Mouse (Mus musculus) ovary, postnatal 36 days (tissue): ENCODE measurements around the gene Smcp.

Source experiments
- DNase-seq: peaks from one replicate; pipeline ENCODE4 v3.0.0; 2022; ENCODE audit warnings: low spot score, mixed read lengths

Smcp gene

DNA sequence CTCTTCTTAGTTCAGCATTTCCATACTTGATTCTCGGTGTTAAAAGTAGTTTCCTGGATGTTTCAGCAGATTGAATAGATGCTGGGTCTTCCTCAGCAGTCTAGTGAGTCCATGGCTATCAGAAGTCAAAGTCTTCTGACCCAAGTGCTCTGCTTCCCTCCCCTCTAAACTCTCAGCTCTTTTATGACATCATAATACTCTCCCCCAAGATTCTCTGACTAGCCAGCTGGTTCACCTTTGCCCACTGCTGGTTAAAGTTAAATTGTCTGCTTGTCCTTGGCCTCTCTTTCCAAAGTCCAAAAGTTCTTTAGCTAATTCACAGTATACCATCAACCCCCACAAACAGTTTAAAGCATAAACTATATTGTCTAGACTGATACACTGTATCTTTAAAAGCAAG, at the start of gene Smcp:
TSS of gene Smcp (minus strand) at position 140 of the 400 bp plus-strand sequence.
- no peak for DNase-seq

DNA sequence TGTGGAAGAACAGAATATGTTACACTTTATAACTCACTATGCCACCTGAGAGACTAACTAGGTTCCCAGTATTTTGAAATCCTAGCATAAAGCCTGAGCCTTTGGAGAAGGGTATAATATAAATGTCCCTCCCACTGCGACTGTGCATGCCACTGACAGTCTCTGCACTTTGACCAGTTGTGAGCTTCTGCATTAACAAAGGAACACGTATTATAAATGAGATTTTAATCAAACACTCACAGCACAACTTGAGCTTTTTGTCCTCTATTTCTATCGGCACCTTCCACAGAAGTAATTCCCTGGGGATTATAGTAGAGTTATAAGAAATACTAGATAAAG, 49.8 kb upstream of the Smcp start:
- DNase-seq, result no peak

DNA sequence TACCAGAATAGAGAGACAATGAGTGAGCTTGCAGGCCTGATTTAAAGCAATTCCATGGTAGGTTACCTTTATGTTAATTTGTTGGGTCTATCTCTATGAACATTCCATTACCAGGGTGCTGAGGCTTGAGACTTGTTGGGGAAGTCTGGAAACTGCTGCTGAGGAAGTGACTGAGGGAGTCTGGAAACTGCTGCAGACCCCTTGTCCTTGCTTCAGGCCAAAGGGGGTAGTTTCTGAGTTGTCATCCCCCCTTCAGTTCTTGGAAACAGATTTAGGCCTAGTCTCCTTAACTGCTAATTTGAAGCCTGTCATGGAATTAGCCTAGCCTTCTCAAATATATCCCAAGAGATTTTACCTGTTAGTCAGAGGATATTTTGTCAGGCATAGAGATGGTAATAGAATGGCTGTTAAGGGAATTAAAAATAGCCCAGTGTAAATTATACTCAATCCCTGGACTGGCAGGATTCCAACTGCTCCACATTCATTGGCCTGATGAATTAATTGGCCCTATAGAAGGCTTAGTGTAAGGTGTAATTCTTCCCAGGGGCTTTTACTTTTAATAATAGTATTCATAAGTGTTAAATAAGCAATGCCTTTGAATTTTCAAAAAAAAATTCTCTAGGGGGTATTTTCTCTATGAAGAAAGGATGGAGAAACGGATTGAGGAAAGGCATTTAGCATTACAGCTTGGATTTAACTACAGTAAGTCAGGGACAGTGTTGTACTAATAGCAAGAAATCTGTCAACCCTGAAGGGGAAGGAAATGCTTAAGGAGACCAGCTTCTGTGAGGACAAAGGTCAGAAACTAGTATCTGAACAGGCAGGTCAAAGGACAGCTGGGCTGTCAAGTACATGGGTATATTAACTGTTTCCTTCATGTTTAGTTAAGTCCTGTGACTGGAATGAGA, 49.2 kb upstream of the Smcp start:
- DNase-seq, result no peak

DNA sequence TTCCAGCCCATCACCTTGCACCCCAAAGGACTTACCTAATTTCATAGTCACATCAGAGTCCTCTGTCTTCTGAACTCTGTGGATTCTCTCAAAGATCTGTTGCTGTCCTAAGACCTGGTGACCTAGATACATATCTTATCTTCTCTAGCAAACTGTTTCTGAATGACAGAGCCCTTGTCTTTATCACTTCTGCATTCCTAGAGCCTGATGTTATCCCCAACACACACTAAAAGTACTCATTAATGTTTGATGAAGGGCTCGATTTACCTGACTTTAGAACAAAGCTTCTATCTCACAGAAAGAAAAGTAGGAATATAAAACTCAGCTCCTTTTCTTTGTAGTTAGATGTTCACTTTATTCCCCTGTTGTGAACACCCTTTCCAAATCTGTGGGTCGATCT, 32.8 kb upstream of the Smcp start, which contains the start of gene Lce6a:
TSS of gene Lce6a (minus strand) at position 101 of the 400 bp plus-strand sequence.
- no peak for DNase-seq

DNA sequence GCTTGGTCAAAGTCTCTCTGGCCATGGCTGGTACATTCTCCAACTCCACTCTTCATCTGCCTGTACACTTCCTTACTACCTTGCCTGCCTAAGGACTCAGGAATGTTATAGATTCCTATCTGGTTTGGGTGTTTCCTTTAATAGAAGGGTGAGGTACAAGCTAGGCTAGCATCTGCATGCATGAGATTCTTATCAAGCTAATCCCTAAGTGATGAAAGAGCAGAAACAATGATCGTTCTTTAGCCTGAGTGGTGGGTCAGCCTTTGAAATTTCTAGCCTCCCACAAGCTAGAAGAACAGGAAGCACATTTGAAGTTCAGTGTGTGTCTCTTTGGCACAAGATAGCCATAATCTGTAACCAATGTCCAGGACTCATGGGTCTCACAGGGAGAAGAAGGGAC, 21.0 kb upstream of the Smcp start:
- DNase-seq, result no peak

DNA sequence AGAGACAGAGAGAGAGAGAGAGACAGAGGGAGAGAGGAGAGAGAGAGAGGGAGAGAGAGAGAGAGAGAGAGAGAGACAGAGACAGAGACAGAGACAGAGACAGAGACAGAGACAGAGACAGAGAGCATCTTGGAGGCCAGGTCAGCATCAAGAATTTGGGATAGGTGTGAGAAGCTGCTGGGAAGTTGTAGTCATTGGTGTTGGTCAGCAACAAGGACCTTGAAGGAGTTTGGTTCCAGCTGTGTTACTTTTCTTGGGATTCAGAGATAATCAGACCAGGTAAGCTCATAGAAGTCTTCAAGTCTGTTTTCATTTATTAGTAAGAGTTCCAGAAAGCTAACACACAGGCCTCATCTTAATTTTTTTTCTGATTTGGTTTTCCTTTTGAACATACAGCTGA, 18.6 kb upstream of the Smcp start, which contains the start of gene 2210017I01Rik:
TSS of gene 2210017I01Rik (minus strand) at position 101 of the 400 bp plus-strand sequence.
- DNase-seq, result no peak

DNA sequence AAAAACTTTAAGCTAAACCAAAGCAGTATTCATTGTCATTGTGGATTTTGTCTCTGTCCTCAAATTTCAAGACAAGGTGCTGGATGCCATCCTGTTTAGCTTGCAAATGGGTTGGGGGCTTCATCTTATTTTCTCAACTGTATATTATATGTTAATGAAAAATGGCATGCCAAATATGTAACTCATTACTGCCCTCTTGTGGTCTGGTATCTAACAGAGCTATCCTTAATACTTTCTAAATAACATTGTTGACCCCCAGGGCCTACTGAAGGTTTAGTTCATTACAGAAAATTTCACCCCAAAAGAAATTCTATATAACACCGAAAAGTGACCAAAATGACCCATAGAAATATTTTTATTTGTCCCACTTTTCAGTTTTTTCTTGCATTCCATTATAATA, 13.4 kb upstream of the Smcp start:
- no peak for DNase-seq

DNA sequence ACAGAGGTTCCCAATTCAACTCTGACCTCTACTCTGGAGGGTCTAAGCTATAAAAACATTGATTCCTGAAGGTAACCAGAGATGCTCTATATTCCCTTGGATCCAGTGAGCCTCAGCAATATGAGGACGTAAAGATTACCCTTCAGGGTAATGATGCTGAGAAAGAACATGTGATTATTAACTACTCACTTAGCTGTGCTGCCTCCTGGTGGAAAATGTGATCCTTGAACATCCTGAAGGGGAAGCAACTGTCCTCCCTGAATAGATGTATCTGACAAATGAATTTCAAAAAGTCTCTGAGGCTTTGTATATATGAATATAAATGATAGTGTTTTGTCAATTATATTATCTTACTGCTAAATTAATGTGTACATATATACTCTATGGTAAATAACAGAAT, 11.7 kb upstream of the Smcp start:
- DNase-seq, result no peak

DNA sequence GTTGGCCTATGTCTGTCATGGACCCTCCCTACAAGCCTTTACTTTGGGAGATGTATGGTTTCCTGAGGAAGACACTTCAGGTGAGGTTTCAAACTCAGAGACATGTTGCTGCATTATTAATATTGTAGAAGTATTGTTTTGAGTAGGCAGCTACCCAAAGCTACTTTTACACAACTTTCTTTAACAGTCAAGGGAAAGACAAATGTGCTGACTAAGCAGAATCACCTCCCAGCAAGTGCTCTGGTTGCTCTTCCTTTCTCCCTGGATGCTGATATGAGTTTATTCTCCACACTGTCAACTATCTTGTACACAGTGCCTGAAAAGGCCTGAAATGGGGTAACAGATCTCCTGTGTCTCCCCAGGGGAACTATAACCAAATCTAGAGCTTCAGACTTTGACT, 11.2 kb upstream of the Smcp start:
- DNase-seq, result no peak

DNA sequence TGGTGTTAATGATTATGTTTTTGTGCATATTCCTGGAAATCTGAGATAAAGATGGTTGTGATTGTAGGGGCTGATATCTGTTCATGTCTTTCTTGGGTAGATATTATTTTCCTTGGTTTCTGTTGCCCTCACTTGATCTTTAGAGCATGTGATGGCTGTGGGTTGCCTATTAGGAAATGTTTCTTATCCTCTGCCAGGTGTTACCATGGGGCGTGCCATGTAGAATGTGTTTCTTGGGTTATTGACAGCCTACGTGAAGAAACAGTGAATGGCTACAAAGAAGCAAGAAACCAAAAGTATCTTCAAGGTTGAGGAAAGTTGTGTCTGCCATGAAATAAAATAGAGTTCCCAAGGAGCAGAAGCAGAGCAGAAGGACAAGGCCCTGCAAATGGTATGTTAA, 9.6 kb upstream of the Smcp start:
- no peak for DNase-seq

DNA sequence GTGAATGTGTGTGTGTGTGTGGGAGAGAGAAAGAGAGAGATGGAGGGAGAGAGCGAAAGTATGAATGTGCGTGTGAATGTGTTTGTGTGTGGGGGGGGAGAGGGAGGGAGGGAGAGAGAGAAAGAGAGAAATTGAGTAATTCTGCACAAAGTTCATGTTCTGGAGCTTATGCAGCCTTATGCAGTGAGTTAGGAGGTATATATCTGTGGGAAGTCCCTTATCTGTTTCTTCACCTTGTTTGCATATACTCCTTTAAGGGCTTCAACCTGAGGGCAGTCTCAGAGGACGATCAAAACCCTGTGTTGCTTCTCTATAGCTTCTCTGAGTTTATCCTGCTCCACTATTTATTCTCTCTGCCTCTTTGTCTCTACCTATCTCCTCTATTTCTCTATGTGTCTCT, 1.6 kb downstream of the Smcp start:
- DNase-seq, result no peak

DNA sequence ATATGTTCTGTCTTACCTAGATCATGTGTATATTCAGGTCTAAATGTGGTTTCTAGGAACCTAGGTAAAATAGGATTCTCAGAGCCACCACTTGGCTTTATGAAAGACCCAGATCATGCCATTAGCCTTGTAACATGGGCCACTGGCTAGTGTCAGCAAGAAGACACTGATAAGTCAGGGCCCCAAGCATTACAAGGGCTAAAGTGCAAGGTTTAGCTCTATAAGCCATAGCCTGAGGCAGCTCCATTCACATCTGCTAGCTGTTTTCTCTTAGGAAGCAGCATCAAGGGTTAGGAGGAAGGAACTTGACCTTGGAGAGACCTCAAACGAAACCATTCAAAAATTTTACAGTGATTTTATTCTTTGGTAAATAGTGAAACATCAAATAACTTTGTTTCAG, 3.7 kb downstream of the Smcp start:
- DNase-seq, result no peak

DNA sequence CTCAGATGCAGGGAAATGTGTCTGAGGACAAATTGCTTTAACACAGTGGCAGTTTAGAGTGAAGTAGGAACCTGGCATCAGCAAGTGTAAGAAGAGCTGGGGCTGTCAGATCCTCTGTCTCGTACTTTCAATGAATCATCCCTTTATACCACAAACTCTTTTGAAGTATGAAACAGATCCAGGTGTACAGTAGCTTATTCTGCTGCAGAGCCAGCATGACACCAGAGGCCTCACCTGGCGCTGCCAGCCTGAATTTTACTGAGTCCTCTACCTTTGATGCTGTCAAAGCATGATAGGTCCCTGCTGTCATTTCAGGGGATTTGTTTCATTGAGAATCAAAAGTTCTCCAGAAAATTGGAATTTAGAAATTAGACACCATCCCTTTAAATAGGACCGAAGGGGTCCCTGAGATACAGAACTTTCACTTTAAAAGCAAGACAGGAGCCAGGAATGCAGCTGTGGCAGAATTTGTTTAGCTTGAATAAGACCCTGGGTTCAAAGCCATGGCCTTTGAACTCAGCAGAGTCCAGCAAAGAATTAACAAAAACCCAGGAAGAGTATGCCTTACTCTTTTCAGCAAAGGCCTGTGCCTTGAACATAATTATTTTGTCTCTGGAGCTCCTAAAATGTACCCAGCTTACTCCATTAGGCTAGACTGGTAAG, 5.5 kb downstream of the Smcp start:
- DNase-seq, result no peak

DNA sequence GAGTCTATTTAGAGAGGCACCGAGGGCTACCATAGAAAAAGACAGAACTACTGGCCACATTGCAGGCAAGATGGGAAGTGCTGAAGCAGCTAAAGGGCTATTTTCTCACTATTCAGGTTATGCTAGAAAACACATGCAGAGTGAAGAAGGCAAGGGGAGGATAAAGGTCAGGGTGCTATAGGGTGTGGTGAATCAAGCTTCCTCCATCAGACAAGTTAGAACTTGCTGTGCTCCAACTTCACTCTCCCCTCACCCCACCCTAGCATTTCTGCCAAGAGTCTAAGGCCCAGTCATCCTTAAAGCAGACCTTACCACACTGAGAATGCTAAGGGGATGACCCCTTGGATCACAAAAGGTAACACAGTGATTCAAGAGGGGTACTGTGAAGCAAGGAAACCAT, 9.3 kb downstream of the Smcp start:
- DNase-seq, result no peak

DNA sequence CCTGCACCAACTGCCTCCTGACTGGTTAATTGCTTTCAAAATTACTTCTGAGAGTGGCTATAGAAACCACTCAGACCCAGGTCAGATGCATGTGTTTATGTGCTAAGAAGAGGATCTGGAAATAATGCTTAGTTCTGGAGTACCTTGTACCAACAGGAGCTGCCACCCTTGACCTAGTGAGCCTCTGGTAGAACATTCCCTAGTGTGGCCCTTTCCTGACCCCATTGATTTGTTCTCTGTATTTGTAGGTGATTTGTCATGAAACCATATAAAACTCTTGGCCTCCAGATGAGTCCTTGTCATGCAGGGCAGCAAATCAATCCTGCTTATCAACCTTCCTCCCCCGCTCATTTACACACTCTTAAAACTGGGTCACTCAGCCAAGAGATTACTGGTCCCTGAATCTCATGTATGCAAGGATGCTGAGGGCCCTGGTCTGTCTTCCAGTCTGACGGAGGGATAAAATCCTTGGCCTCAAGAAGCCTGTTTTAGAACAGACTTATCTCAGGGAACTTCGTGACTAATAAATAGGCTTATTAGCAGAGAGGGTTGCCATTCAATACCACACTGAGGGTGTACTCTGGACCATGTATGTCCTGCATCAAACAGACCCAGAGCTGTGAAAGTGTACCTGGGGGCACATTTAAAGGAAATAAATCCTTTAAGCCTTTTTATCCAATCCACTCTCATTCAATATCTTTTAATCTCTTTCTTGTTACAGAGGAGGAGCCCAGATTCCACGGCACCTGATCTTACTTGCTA, 10.0 kb downstream of the Smcp start:
- DNase-seq, result no peak

DNA sequence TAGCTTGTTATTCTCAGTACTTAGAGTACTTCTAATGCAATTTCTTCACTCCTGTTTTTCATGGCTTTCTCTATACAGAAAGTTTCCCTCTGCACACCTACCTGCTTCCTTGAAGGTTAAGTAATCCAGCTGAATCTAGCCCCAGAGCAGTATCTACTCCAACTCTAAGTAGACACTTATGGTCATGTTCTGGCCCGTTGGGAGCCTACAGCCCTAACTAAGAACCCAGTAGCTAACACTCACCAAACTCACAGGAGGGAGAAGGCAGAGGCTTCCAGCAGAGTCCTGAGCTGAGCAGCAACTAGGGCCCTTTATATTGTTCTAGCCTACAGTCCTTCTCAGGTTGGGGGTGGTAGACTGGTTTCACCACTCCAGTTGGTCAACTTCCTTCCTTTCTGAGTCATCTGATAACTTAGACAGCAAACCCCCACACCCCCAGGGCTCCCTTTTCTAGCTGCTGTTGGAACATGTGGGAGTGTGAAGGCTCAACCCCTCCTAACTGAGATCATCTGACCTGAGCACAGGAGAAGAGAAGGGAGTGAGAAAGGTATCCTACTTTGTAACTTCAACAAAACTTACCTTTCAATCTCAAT, 15.3 kb downstream of the Smcp start, which contains the start of gene Ivl:
TSS of gene Ivl (minus strand) at position 287 of the 593 bp plus-strand sequence.
- DNase-seq, result no peak

DNA sequence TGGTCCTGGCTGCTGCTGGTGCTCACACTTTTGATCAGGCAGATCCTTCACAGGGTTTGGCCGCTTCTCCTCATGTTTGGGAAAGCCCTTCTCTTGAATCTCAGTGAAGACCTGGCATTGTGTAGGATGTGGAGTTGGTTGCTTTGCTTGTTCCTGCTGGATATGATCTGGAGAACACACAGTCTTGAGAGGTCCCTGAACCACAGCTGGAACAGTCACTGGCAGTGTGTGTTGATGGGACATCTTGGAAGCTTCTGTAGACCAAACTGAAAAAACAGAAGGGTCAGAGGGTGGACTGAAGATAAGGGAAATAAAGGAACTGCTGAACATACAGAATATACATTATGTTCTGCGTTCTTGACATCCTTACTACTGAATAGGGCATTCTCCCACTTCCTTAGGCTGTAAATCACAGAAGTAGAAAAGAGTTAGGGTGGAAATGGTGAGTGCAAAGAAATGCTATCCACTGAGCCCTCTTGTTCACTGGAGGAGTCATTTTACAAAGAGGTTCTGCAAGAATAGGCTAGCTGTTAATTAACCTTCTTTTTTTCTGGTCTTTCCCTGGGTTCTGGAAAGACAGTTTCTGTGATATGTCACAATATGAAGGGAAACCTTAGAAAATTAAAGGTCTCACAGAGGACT, 16.2 kb downstream of the Smcp start:
- DNase-seq, result no peak

DNA sequence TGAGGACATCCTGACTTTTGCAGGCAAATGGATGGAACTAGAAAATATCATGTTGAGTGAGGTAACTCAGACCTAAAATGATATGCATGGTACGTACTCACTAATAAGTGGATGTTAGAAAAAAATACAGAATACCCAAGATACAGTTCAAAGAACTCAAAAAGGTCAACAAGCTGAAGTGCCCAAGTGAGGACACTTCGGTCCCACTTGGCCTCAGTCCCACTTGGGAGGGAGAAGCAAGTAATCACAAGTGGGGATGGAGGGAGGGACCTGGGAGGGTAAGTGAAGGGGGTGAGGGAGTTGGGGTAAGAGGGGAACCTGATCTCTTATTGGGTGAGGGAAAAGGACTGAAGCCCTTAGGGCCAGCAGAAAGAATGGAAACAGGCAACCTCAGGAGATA, 20.0 kb downstream of the Smcp start:
- no peak for DNase-seq

DNA sequence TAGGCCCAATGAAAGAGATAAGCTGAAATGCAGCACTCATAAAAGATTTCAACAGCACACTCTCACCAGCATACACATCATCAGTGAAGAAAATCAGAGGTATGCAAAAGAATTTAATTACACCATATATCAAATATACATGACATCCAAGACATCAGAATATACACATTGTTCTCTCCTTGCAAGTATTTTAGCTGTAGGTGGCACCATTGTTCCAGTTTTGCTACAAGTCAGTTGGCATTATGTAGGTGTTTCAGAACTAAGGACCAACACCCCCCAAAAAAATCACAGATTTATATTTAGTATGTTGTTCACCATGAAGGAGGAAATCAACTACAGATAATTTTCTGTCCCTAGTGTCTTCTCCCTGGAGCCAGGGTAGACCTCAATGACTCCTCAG, 23.4 kb downstream of the Smcp start:
- DNase-seq, result no peak

DNA sequence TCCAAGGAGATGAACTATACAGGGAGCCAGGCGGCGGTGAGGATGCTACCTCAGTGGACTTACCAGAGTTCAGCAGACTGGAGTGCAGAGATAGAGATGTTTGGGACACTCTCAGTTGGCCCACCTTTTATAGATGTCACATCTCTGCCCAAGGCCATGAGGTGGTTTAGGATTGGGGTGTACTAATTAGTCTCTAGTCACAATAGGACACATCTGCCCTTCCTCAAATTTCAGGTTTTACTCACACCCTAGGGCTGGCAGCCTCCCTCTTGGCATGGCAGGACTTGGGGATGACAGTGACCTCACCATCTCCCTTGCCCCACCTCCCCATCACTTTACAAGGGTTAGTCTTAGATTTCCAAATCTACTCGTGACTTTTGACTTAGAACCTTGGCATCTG, 54.4 kb downstream of the Smcp start, which contains the start of gene 2310046K23Rik:
TSS of gene 2310046K23Rik (minus strand) at position 101 of the 400 bp plus-strand sequence.
- no peak for DNase-seq
